Mouse (Mus musculus) forelimb bud, embryonic 11.5 days (tissue): Measurements from ENCODE around the gene Emc8.

Experiments used
- DNase-seq: peaks from one replicate; pipeline ENCODE4 v3.0.0-alpha.2; 2012; ENCODE audit warnings: low read depth, low spot score

Gene Emc8

GRCm38 (mm10) chr8:120642031-120642662 lies 26.2 kb downstream of the Emc8 start:
- no peak for DNase-seq

GRCm38 (mm10) chr8:120641245-120641644 lies 27.1 kb downstream of the Emc8 start:
- no peak for DNase-seq

GRCm38 (mm10) chr8:120634329-120634839 lies 34.0 kb downstream of the Emc8 start:
- DNase-seq: no peak

- no peak for DNase-seq
Observed at GRCm38 (mm10) chr8:120633665-120634271, 34.6 kb downstream of the Emc8 start.

- no peak for DNase-seq
Observed at GRCm38 (mm10) chr8:120632969-120633664, 35.3 kb downstream of the Emc8 start.

- DNase-seq: no peak
Observed at GRCm38 (mm10) chr8:120631441-120632375, 36.7 kb downstream of the Emc8 start.

GRCm38 (mm10) chr8:120630848-120631247 lies 37.5 kb downstream of the Emc8 start:
- no peak for DNase-seq

GRCm38 (mm10) chr8:120630031-120630430 lies 38.3 kb downstream of the Emc8 start:
- no peak for DNase-seq

- DNase-seq: no peak
Observed at GRCm38 (mm10) chr8:120627298-120627697, 41.1 kb downstream of the Emc8 start.

GRCm38 (mm10) chr8:120626461-120626860 lies 41.9 kb downstream of the Emc8 start:
- no peak for DNase-seq

GRCm38 (mm10) chr8:120623608-120624007 lies 44.8 kb downstream of the Emc8 start:
- DNase-seq: no peak

GRCm38 (mm10) chr8:120622161-120622560 lies 46.2 kb downstream of the Emc8 start:
- no peak for DNase-seq

- DNase-seq: no peak
Observed at GRCm38 (mm10) chr8:120620441-120620840, 47.9 kb downstream of the Emc8 start.

- DNase-seq: no peak
Observed at GRCm38 (mm10) chr8:120619235-120620180, 48.9 kb downstream of the Emc8 start.

GRCm38 (mm10) chr8:120618110-120618509 lies 50.3 kb downstream of the Emc8 start:
- peak; percentile 77 for DNase-seq

GRCm38 (mm10) chr8:120616663-120617626 lies 51.4 kb downstream of the Emc8 start:
- DNase-seq: no peak

- no peak for DNase-seq
Observed at GRCm38 (mm10) chr8:120614491-120614890, 53.9 kb downstream of the Emc8 start.

- no peak for DNase-seq
Observed at GRCm38 (mm10) chr8:120610824-120611223, 57.5 kb downstream of the Emc8 start.

- DNase-seq: peak; percentile 65
Observed at GRCm38 (mm10) chr8:120607885-120608284, 60.5 kb downstream of the Emc8 start.
